ENCODE assay signal across 8 mouse cellular contexts in the genomic region with DNA sequence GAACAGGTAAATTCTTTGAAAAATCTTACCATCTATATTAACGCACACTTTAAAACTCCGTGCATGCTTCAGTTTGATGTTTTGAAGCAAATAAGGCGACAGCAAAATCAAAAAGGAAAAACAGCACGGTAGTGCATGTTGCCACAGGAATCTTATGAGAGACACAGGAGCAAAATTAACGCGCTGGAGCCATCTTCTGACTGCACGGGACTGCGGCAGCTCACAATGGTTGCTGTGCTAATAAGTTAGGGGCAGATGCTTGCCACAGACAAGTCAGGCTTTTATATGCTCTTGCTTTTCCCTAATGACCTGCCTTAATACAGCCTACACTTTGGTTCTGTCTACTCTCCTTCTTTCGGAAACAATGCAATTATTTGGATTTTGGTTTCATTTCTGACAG.
A peak's percentile ranks its signal among the peaks of the same experiment; 100 is the strongest.
DNase-seq lines count a peak whose midpoint lies in the region; ATAC-seq and TF ChIP-seq lines count a peak whose summit lies in the region.

No protein-coding gene starts in this region.

- peak; percentile 13; the same call in 1 of the 2 replicates for TF ChIP-seq CTCF in left cerebral cortex, adult 2 months (IDR thresholded peaks at IDR 0.05)
- peak; percentile 56 for TF ChIP-seq CTCF in kidney, postnatal 0 days (IDR thresholded peaks at IDR 0.05; ENCODE audit: low read depth)

- no peak for ATAC-seq in kidney, postnatal 0 days (replicated peaks; ENCODE audit: low FRiP score, low read depth)
- ATAC-seq in midbrain, embryonic 15.5 days (replicated peaks) = peak; percentile 85
- no peak for ATAC-seq in megakaryocyte-erythroid progenitor cell, adult 5-6 weeks (replicated peaks; ENCODE audit: low FRiP score, low TSS enrichment, poor library complexity, severe bottlenecking)

- no peaks in the 10 kb centered on the region for H3K27me3 ChIP-seq in kidney, postnatal 0 days (ENCODE audit: insufficient read depth, low read length)
- no peaks in the 10 kb centered on the region for H3K27me3 ChIP-seq in midbrain, embryonic 15.5 days (replicated peaks)

- intact Hi-C loops in left cerebral cortex, adult 2 months (cut with DNase I) = no loop called here

- H3K4me1 ChIP-seq in kidney, postnatal 0 days (replicated peaks; ENCODE audit: insufficient read depth, low read length) = no peaks in the 10 kb centered on the region
- peaks cover 7% of the 10 kb centered on the region; the same call in 1 of the 2 replicates for H3K4me1 ChIP-seq in midbrain, embryonic 15.5 days

- no peaks in the 10 kb centered on the region for H3K9me3 ChIP-seq in kidney, postnatal 0 days (replicated peaks; ENCODE audit: low read length)
- no peaks in the 10 kb centered on the region for H3K9me3 ChIP-seq in midbrain, embryonic 15.5 days

- WGBS in kidney, postnatal 0 days = 75% methylated on average over 9 of the region's 9 CpGs
- 42% methylated on average over 9 of the region's 9 CpGs for WGBS in midbrain, embryonic 15.5 days

- no peak overlapping the region for H3K27ac ChIP-seq in left cerebral cortex, adult 2 months
- no peak overlapping the region for H3K27ac ChIP-seq in kidney, postnatal 0 days
- H3K27ac ChIP-seq in midbrain, embryonic 15.5 days = peak overlapping the region; percentile 34; the same call in 1 of the 2 replicates

- H3K36me3 ChIP-seq in kidney, postnatal 0 days (ENCODE audit: insufficient read depth, low read length) = no peaks in the 10 kb centered on the region
- H3K36me3 ChIP-seq in midbrain, embryonic 15.5 days (replicated peaks) = no peaks in the 10 kb centered on the region

- no peak overlapping the region for H3K4me2 ChIP-seq in kidney, postnatal 0 days (ENCODE audit: low read length)
- H3K4me2 ChIP-seq in midbrain, embryonic 15.5 days = no peak overlapping the region

- H3K9ac ChIP-seq in kidney, postnatal 0 days (ENCODE audit: low read depth, low read length) = no peak overlapping the region
- H3K9ac ChIP-seq in midbrain, embryonic 15.5 days = no peak overlapping the region

- H3K4me3 ChIP-seq in left cerebral cortex, adult 2 months = peak overlapping the region; percentile 29
- H3K4me3 ChIP-seq in kidney, postnatal 0 days (replicated peaks; ENCODE audit: low read depth, low read length) = no peak overlapping the region
- H3K4me3 ChIP-seq in midbrain, embryonic 15.5 days = no peak overlapping the region

- peak; percentile 22 to 26 for DNase-seq in left cerebral cortex, adult 2 months (ENCODE audit: extremely low spot score in 1 of 2, low spot score in 2 of 2)
- no peak for DNase-seq in left cerebral cortex, adult 8-10 months (ENCODE audit: low spot score in 2 of 2)
- DNase-seq in embryo, embryonic 11 days = peak; percentile 58
- peak; percentile 19 for DNase-seq in kidney, postnatal 0 days (ENCODE audit: low spot score)
- DNase-seq in spleen, adult 18-20 months = no peak
- DNase-seq in heart, adult 11 months = no peak

Comparison
In these comparisons a context has a peak if more than half of its experiments do, and no peak if none do; other contexts are left out.
1. DNase-seq: peak in left cerebral cortex, adult 2 months (2 of 2), embryo, embryonic 11 days (single experiment) and kidney, postnatal 0 days (single experiment); none in left cerebral cortex, adult 8-10 months (0 of 2), spleen, adult 18-20 months (0 of 2) and heart, adult 11 months (single experiment).